Mouse (Mus musculus) Muller cell, postnatal 12 days (primary cell): ENCODE data around the gene Foxp1.

Experiments used
- DNase-seq: peaks from one replicate; pipeline ENCODE4 v3.0.0-alpha.2; 2015; ENCODE audit errors: inconsistent ontology term

Foxp1 gene

DNA sequence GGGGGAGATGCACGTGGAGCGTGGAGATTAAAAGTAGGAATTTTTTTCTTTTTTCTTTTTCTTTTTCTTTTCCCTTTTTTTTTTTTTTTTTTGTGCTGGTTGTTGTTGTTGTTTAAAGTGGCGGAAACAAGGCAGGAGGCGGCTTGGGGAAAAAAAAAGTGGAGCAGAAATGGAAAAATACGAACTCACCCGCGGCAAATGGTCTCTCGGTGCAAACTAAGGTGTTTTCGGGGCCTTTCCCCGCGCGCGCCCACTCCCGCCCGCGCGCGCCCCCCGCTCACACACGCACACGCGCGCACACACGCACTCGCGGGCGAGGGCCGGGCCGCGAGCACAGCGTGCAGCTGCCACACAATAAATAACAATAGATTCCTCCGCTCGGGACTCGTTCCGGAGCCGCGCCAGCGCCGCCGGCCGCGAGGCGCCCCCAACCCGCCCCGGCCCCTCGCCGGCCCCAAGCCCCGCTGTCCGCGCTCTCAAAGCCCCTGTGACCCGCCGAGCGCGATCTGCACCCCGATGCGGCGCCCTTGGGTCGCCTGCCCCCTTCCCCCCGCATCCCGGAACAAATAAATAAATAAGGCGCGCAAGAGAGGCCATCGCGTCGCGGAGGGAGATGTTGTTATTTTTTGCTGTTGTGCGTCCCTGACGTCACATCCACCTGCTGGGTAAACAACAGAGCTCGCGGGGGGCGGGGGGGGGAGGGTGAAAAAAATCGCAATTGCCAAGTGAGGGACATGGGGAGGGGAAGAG is at the start of gene Foxp1:
TSS of gene Foxp1 (minus strand) at position 363 of the 750 bp plus-strand sequence.
- DNase-seq, result peak; percentile 90

DNA sequence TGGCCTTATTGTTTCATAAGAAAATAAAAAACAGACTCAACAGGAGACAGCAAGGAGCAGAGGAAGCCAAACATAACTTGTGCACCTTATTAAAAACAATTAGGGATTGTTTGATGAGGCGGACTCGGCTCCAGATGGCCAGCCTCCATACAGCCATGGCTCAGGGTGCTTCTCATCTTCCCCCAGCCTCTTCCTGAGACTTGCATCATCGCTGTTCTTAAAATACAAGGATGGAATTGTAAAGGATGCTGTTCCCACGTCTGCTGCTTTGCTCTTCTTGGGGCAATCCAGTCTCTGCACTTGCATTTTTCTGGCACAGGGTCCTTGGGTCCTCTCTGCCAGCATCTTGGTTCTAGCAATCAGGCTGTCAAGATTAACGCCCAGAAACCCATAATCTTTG is 49.5 kb upstream of the Foxp1 start:
- DNase-seq, result no peak

DNA sequence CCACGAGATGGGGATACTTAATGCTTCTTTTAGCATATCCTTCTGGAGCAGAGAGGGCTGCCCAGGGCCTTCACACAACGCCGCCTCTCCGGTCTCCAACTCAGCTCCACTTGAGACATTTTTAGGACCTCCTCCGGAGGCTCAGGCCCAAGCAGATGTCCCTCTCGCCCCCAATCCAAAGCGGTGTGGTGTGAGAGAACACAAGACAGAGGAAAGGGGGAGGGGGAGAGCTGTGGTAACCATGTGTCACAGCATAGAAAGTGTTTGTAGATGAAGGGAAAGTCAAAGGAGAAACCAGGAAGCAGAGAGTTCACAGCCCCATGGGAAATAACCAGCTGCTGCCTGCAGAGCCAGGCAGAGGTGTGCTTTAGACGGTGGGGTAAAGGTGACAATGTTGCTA is 44.4 kb upstream of the Foxp1 start:
- DNase-seq, result no peak

DNA sequence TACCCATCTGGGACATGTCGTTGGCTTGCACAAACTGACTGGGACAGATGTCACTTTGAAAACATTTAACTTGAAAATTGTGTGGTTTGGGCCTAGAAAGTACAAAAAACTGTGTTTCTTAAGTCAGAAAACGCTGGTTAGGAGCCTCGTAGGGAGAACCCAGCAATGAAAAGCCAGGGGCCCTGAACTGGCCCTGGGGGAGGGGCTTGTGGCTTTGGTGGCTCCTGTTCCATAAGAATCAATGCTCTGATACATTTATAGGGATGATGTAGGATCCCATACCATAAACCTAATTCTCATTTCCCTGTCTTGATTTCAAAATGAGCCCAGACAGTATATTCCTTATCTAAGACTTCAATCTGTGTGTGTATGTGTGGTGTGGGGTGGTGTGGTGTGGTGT is 42.2 kb upstream of the Foxp1 start:
- no peak for DNase-seq

GRCm38 (mm10) chr6:99556950-99557349 is 34.4 kb upstream of the Foxp1 start:
- no peak for DNase-seq

DNA sequence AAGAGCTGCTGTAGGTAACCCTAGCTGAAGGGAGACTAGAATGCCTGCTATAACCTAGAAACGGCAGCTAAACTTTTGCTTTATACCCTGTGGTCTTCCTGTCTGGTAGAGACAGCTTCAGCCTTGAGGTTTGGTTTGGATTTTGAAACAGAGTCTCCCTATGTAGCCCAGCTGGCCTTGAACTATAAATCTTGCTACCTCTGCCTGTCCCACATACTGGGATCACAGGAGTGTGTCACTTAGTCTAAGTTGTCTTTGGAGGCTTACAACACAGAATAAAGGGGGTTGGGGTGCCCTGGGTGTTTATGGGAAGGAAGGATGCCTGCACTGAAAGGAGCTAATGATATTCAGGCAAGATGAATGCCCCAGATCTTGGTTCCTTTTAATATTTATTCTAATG is 30.3 kb upstream of the Foxp1 start:
- DNase-seq, result no peak

DNA sequence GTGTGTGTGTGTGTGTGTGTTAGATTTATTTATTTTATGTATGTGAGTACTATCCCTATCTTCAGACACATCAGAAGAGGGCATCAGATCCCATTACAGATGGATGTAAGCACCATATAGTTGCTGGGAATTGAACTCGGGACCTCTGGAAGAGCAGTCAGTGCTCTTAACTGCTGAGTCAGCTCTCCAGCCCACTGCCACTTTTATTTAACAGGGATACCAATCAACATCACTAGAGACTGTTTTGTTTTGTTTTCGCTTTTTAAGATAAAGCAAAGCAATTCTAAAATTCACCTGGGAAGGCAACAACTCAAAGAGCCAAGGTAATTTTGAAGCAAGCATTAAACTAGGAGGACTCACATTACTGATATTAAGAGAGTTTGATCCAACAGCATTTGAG is 23.9 kb upstream of the Foxp1 start:
- DNase-seq, result no peak

GRCm38 (mm10) chr6:99545437-99545836 is 22.9 kb upstream of the Foxp1 start:
- DNase-seq, result no peak

- DNase-seq, result no peak
Observed at GRCm38 (mm10) chr6:99541105-99541504, 18.6 kb upstream of the Foxp1 start.

GRCm38 (mm10) chr6:99540653-99541052 is 18.1 kb upstream of the Foxp1 start:
- no peak for DNase-seq

DNA sequence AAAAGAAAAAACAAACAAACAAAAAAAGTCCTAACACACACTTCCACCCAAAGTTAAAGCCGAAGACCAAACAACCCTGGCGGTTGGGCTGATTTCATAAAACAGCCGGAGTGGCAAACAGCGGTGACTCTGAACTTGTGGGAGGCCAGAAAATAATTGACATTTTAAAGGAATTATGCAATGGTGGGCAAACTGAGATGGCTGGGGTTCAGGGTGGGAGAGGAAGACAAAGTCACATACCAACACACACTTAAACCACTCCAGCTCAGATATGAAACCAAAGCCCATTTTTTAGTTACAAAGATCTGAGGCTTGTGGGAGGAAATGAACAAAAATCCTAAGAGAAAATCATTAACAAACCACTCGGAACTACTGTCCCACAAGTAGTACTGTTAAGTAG is 17.6 kb upstream of the Foxp1 start:
- DNase-seq, result no peak

- no peak for DNase-seq
Observed at GRCm38 (mm10) chr6:99538194-99538941, 15.8 kb upstream of the Foxp1 start.

GRCm38 (mm10) chr6:99534211-99534745 is 11.8 kb upstream of the Foxp1 start:
- DNase-seq, result no peak

GRCm38 (mm10) chr6:99532458-99532857 is 9.9 kb upstream of the Foxp1 start:
- no peak for DNase-seq

DNA sequence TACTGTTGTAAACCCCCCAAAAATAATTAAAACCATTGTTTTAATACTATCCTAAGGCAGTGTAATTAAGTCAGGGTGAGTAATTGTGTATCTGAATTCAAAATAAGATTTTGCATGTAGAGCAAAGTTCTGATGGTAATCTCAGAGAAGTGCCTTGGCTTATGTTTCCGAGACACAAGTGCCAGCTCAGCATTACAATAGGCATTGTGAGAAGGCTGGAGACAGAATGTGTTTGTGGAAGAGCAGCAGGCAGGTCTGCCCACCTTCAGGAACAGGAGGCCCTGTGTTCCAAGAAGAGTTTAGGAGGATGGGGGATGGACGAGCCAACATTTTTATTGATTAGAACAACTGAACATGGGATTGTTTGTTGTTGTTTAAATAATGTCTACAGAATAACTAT is 6.5 kb upstream of the Foxp1 start:
- DNase-seq, result no peak

- DNase-seq, result no peak
Observed at GRCm38 (mm10) chr6:99527457-99528105, 5.1 kb upstream of the Foxp1 start.

GRCm38 (mm10) chr6:99525351-99525750 is 2.8 kb upstream of the Foxp1 start:
- DNase-seq, result peak; percentile 63

DNA sequence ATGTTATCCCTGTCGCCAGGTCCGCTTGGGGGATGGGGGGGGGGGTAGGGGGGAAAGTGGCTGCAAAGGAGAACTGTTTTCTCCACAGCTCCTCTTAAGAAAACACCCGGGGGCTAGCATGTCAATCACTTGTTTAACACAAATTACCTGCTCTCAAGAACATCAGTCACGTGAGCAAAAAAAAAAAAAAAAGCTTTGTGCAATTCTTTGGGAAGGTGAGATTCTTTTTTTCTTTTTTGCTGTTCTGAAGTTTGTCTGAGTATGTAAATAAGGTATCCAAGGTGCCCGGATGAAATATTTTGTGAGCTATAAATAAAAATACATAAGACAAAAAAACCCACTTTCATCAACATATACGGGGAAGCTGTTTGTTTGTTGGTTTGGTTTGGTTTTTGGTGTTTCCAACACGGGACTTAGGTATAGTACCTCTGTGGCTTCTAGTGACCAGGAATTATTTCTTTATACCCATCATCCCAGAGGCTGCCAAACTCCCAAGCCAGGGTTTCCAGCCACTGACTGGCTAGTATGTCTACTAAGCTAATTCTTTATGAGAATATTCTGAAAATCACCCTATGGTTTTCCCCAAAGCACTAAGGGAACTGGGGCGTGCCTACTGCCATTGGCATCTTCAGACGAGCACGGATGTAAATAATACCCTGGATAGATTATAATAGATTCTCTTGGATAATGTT is 1.3 kb upstream of the Foxp1 start:
- DNase-seq, result peak; percentile 26

- DNase-seq, result peak; percentile 90
Observed at GRCm38 (mm10) chr6:99523109-99523632, 650 bp upstream of the Foxp1 start.

DNA sequence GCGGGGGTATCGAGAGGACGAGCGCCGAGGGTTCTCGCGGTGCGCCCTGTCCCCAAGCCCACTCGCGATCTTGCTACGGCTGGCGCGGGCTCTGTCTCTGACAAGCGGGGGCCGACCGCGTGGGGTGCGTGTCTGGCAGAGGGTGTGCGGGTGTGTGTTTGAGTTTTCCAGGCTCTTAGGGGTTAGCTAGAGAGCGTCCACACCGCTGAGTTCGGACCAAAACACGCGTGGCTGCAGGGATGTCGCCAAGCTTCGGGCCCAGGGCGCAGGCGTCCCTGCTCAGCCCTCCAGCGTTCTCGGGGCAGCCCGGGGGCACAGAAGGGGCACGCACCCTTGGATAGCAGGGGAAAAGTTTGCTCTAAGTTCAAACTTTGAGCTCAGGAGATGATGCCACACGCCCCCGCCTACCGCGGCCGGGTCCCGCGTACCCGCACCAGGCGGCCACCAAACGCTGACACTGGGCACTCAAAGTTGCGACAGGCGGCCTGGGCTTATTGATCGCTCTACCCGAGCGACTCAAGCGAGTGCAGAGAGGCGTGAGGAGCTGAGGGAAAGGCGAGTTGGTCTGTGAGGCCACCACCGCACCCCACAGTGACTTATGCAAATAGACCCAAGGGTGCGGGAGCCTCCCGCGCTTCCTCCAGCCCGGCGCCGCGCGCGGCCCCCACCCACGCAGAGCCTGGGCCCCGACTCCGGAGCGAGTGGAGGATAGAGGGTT is 721 bp downstream of the Foxp1 start:
- DNase-seq, result peak; percentile 65
